Mouse (Mus musculus): ENCODE results near the gene Kif19a.

GRCm38 (mm10) chr11:114829499-114830432 is 64.6 kb downstream of the Kif19a start:
- no peak for TF ChIP-seq CTCF (IDR thresholded peaks at IDR 0.05; ENCODE audit: control insufficient read depth, insufficient read depth, insufficient replicate concordance, low read depth, low read length)
- no peak for TF ChIP-seq POLR2A (IDR thresholded peaks at IDR 0.05; ENCODE audit: control insufficient read depth, low read depth, low read length)

All from testis, adult 2 months (tissue).